In genomic region chr10:60110908-60111475, GRCm38 (mm10) we compare ENCODE assay signal across 21 mouse cellular contexts. TPM values are rescaled to one million over a fixed set of nuclear protein-coding genes. Genes with fewer than 3 reads are reported as not detected.
"Had no signal": no experiment of that assay in that cellular context is flagged by ENCODE, and none has a peak within 500 bp of the region (broad histone marks: within the 10 kb centered on the region; RNA-seq: fewer than 3 reads in every experiment).

No protein-coding gene starts in this region.

- H3K4me3 ChIP-seq: kidney, embryonic 15.5 days; limb, embryonic 12.5 days; limb, embryonic 15.5 days; midbrain, embryonic 12.5 days; myocyte; stomach, embryonic 15.5 days had no signal

- H3K4me2 ChIP-seq: kidney, embryonic 15.5 days; limb, embryonic 12.5 days; limb, embryonic 15.5 days; liver, embryonic 11.5 days; lung, embryonic 14.5 days; midbrain, embryonic 12.5 days; stomach, embryonic 15.5 days had no signal

- DNase-seq: kidney, adult 11 months; kidney, adult 8-10 months; kidney, postnatal 10 days; kidney, postnatal 36 days; left cerebral cortex, postnatal 4 days; liver, postnatal 0 days; lung, embryonic 14.5 days; right cerebral cortex, postnatal 25 days; spleen, adult 18-20 months; thymus, postnatal 25 days had no signal

- ATAC-seq: liver, postnatal 0 days; lung, postnatal 0 days; midbrain, embryonic 16.5 days had no signal

- H3K27ac ChIP-seq: kidney, embryonic 15.5 days; limb, embryonic 12.5 days; limb, embryonic 15.5 days; liver, embryonic 14.5 days; macrophage; midbrain, embryonic 12.5 days; stomach, embryonic 15.5 days had no signal

- H3K9me3 ChIP-seq: kidney, embryonic 15.5 days; limb, embryonic 12.5 days; limb, embryonic 15.5 days; midbrain, embryonic 12.5 days; stomach, embryonic 15.5 days had no signal

- H3K36me3 ChIP-seq: kidney, embryonic 15.5 days; limb, embryonic 12.5 days; limb, embryonic 15.5 days; midbrain, embryonic 12.5 days; stomach, embryonic 15.5 days had no signal

- H3K9ac ChIP-seq: kidney, embryonic 15.5 days; limb, embryonic 12.5 days; limb, embryonic 15.5 days; liver, embryonic 14.5 days; liver, postnatal 0 days; lung, embryonic 14.5 days; midbrain, embryonic 12.5 days; stomach, embryonic 15.5 days had no signal

RNA-seq across cellular contexts. Expression of gene Spock2, which starts 5.0 kb away (rescaled TPM):
- polyA plus RNA-seq: macrophage had no signal
